Mouse (Mus musculus) B cell, adult 2 months (primary cell): ENCODE data around the gene Unc13d.
"Not testable (repeated sequence)": the region's sequence is repeated elsewhere in the genome, so short reads cannot be mapped to it uniquely, and the experiment has no call there.

Experiments used
- DNase-seq, 2 experiments: peaks; one replicate each; pipeline ENCODE4 v3.0.0; 2022

The Unc13d gene

DNA sequence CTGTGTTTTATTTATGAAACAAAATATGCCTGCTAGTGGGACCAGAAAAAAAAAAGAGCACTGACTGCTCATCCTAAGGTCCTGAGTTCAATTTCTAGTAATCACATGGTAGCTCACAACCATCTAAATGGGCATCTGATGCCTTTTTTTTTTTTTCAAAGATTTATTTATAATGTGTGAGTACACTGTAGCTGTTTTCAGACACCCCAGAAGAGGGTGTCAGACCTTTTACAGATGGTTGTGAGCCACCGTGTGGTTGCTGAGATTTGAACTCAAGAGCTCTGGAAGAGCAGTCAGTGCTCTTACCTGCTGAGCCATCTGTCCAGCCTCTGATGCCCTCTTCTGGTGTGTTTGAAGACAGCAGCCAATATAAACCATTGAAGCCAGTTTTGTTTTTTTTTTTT is 57.2 kb downstream of the Unc13d start:
- peak; percentile 69 to 72 for DNase-seq

DNA sequence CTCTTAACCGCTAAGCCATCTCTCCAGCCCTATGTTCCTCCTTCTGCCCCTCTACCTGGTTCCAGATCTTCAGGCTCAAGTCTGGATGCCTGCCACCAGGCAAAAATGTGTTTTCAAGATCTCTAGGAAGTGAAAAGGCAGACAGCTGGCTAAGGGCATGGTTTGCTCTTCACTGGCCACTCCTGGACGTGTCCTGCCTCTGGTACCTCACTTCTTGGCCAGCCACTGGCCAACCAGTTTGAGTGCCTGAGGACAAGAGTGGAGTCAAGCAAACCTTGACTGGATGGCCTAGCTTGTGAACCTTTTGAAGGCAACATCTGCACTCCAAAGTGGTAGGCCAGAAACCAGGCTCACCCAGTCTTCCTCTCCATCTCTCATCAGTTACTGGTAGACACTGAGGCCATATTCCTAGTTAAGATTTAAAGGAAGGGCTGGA is 57.8 kb downstream of the Unc13d start:
- DNase-seq, result peak; percentile 60 to 71

DNA sequence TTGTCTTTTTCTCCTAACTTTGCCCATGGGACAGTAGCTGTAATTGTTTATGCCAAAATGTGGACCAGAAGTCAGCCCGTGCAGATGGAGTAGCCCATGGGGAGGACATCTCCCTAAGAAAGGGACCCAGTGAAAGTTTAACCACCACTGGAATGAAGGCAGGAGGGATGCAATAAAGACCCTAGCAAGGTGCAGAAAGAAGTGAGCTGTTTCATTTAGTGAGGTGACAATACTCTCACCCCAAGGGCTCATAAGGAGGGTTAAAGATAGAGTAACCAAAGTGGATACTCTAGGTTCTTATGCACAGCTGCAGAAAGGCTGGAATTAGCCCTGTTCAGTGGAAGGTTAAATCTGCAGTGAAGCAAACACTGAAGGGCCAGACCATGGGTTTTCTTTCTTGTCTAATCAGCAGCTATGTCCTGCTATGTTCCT is 58.4 kb downstream of the Unc13d start:
- DNase-seq, result peak; percentile 47 to 56

DNA sequence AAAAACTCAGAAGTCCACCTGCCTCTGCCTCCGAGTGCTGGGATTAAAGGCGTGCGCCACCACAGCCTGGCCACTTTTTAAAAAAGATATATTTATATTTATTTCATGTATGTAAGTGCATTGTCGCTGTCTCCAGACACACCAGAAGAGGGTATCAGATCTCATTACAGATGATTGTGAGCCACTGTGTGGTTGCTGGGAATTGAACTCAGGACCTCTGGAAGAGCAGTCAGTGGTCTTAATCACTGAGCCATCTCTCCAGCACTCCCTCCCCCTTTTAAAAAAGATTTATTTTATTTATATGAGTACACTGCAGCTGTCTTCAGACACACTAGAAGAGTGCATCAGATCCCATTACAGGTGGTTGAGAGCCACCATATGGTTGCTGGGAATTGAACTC is 58.9 kb downstream of the Unc13d start:
- DNase-seq, result not testable (repeated sequence)

DNA sequence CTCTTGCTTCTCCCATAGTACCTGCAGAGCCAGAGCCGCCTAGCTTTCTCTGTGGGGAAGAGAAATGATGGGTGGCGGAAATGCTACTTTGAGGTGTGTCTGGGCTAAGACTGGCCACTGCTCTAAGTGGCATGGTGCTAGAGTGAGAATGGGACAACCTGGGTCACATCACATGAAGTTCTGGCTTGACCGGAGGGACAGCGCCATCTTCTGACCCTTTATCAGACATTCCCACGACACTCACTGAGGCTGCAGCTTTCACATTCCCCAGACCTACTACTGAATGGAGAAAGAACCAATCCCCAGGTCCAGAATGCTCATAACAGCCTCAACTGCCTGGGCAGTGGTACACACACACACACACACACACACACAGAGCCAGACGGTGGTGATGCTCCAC is 59.7 kb downstream of the Unc13d start:
- peak; percentile 56 to 57 for DNase-seq

DNA sequence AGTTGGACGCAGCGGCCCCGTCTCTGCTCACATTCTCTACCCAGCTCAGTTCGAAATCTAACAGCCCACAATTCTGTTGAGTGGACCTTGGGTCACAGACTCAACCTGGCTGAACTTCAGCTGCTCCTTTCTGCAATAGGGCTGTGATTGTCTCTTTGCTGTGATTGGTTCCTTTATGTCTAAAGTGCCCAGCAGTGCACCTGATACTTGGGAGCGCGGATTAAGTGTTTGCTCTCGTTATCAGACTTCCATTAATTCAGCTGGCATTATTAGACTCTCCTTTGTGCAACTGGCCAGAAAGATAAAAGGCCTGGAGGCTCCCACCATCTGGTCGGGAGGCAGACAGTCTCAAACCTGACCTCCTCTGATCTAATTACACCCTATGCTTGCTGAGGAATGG is 62.9 kb downstream of the Unc13d start:
- no peak for DNase-seq

DNA sequence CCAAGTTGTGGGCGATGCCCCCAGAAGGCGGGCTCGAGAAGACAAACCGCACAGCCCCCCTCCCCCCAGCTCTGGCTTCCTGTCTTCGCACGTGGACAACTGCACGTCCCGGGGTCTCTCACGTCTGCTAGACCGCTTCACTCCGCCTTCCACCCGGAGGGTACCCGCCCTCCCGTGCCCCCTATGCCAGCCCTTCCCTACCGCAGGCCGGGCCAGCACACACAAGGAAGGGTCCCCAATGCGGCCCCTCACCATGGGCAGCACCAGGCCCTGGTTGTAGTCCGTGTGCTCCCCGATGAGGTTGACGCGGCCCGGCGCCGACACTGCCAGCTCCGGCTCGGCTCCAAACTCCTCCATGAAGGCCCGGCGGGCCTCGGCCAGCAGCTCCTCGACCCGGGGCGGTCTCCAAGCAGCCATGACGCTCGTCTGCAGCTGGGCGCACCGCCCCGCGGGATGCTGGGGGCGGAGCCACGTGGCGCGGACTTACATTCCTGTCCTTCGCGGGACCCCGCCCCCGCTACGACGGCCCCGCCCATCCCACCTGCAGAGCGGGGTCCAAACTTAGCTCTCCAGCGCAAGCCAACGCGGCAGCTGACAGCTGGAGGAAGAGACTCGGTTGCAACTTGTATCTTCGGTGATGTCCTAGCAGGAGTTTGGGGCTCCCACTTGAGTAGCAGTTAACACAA is 65.4 kb downstream of the Unc13d start, which contains the start of gene Galk1:
Galk1 (minus strand) TSS at position 458 of the 686 bp plus-strand sequence.
- peak; percentile 89 to 90 for DNase-seq
